Mouse (Mus musculus) ES-Bruce4 (cell line): Measurements from ENCODE around the gene Lca5l.

Experiments used
- CTCF ChIP-seq: IDR thresholded peaks from one replicate; pipeline ENCODE4 v1.8.1; 2011; ENCODE audit warnings: low read depth, low read length
- EP300 ChIP-seq: IDR thresholded peaks from 2 replicates; pipeline ENCODE4 v1.6.1; 2011; ENCODE audit warnings: low read depth, low read length; ENCODE audit not compliant: insufficient read depth
- POLR2A ChIP-seq: IDR thresholded peaks from one replicate; pipeline ENCODE4 v1.8.1; 2011; ENCODE audit warnings: low read length; ENCODE audit not compliant: insufficient read depth

DNA sequence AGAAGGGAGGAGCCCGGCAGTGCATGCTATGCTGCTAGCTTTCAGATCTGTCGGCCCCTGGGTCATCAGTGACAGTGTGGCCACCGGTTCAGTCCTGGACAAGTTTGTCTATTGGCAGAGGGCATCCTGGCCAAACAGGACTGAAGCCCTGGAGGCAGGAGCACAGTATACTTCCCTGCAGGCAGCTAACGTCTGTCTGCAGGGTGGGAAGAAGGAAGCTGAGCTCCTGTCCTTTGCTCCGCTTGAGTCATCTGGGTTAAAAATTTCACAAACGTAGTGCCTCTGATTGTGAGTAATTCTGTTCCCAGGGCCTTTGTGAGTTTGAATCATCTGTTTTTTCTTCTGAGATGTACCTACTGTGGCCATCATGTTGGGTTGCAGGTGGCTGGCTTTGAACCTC, 43.2 kb downstream of the Lca5l start:
- TF ChIP-seq CTCF (no peak), POLR2A (no peak), EP300 (no peak)
